Mouse (Mus musculus) liver, embryonic 15.5 days (tissue): ENCODE data around the gene Ap1m2. TPM values are rescaled to one million over a fixed set of nuclear protein-coding genes. Genes with fewer than 3 reads are reported as not detected.

Experiments
- polyA plus RNA-seq: library from polyadenylated mRNA; unstranded; fragments of >200 nt; fragmentation: Nextera tagmentation; extraction: Ambion mirVana; gene quantifications from 2 replicates; pipeline ENCODE4 v1.2.1, GENCODE M21; 2015

The Ap1m2 gene
- polyA plus RNA-seq, 1 experiment from 2014 or later: 0.28 TPM

Other genes with a start within 250 kb of the Ap1m2 start
- 0.63 TPM in 1 of 2 replicates, not detected in the other for gene Zglp1, start 245.2 kb downstream of the Ap1m2 start, polyA plus RNA-seq
- 0.18 and 0.50 TPM in 2 replicates for gene Gm49373, start 239.2 kb downstream of the Ap1m2 start, polyA plus RNA-seq
- gene Fdx1l, start 238.7 kb downstream of the Ap1m2 start, polyA plus RNA-seq: 29.1 and 31.1 TPM in 2 replicates
- gene Gm38431, start 220.3 kb downstream of the Ap1m2 start, polyA plus RNA-seq: 1.9 and 2.4 TPM in 2 replicates
- 21.7 and 23.4 TPM in 2 replicates for gene Raver1, start 220.3 kb downstream of the Ap1m2 start, polyA plus RNA-seq
- 7.4 and 8.8 TPM in 2 replicates for gene Tyk2, start 181.1 kb downstream of the Ap1m2 start, polyA plus RNA-seq
- 115 and 122 TPM in 2 replicates for gene Cdc37, start 162.4 kb downstream of the Ap1m2 start, polyA plus RNA-seq
- 1.7 and 1.8 TPM in 2 replicates for gene Pde4a, start 146.6 kb downstream of the Ap1m2 start, polyA plus RNA-seq
- 27.9 and 30.5 TPM in 2 replicates for gene Keap1, start 73.0 kb downstream of the Ap1m2 start, polyA plus RNA-seq
- gene S1pr5, start 63.9 kb downstream of the Ap1m2 start, polyA plus RNA-seq: 0.06 and 0.07 TPM in 2 replicates
- 97.2 and 118 TPM in 2 replicates for gene Atg4d, start 47.0 kb downstream of the Ap1m2 start, polyA plus RNA-seq
- gene Kri1, start 24.4 kb downstream of the Ap1m2 start, polyA plus RNA-seq: 6.0 and 6.7 TPM in 2 replicates
- 129 and 144 TPM in 2 replicates for gene Cdkn2d, start 20.9 kb downstream of the Ap1m2 start, polyA plus RNA-seq
- 16.7 and 17.6 TPM in 2 replicates for gene Slc44a2, start 8.4 kb upstream of the Ap1m2 start, polyA plus RNA-seq
- gene Ilf3, start 55.5 kb upstream of the Ap1m2 start, polyA plus RNA-seq: 38.8 and 42.2 TPM in 2 replicates
- gene Qtrt1, start 99.5 kb upstream of the Ap1m2 start, polyA plus RNA-seq: 17.4 and 20.0 TPM in 2 replicates
- 52.9 and 58.5 TPM in 2 replicates for gene Dnm2, start 112.6 kb upstream of the Ap1m2 start, polyA plus RNA-seq
- gene Tmed1, start 197.9 kb upstream of the Ap1m2 start, polyA plus RNA-seq: 31.5 and 33.6 TPM in 2 replicates
- 9.5 and 10.5 TPM in 2 replicates for gene AB124611, start 213.8 kb upstream of the Ap1m2 start, polyA plus RNA-seq
- 18.2 and 23.1 TPM in 2 replicates for gene Carm1, start 234.6 kb upstream of the Ap1m2 start, polyA plus RNA-seq